Comparison of ENCODE assay signal across 17 mouse cellular contexts in genomic region chr1:183095454-183096088, GRCm38 (mm10).
DNase-seq lines count a peak whose midpoint lies in the region; ATAC-seq lines count a peak whose summit lies in the region.
"Had no signal": no experiment of that assay in that cellular context is flagged by ENCODE, and none has a peak within 500 bp of the region (broad histone marks: within the 10 kb centered on the region; RNA-seq: fewer than 3 reads in every experiment).

No protein-coding gene starts in this region.

- no peak overlapping the region for H3K4me2 ChIP-seq in embryonic facial prominence, embryonic 11.5 days (ENCODE audit: low read depth, low read length)
- H3K4me2 ChIP-seq in neural tube, embryonic 13.5 days = no peak overlapping the region
- no peak overlapping the region for H3K4me2 ChIP-seq in neural tube, embryonic 15.5 days
- H3K4me2 ChIP-seq in hindbrain, embryonic 16.5 days (ENCODE audit: low read length) = no peak overlapping the region
- H3K4me2 ChIP-seq: heart, embryonic 13.5 days; neural tube, embryonic 12.5 days had no signal

- peak; percentile 42; the same call in 1 of the 2 replicates for ATAC-seq in embryonic facial prominence, embryonic 11.5 days (replicated peaks; ENCODE audit: insufficient number of reproducible peaks, low FRiP score, low TSS enrichment, low read depth)
- peak; percentile 40; the same call in 1 of the 2 replicates for ATAC-seq in neural tube, embryonic 13.5 days (ENCODE audit: low read depth)
- ATAC-seq in neural tube, embryonic 15.5 days (ENCODE audit: low FRiP score) = no peak
- peak; percentile 40; the same call in 1 of the 2 replicates for ATAC-seq in hindbrain, embryonic 16.5 days

- no peak overlapping the region for H3K27ac ChIP-seq in embryonic facial prominence, embryonic 11.5 days (replicated peaks; ENCODE audit: low read depth, low read length)
- no peak overlapping the region for H3K27ac ChIP-seq in embryonic facial prominence, embryonic 10.5 days (replicated peaks)
- H3K27ac ChIP-seq in neural tube, embryonic 13.5 days (replicated peaks) = 0 out of 2 replicates have a peak overlapping the region, but pooled peaks have one; percentile 15
- H3K27ac ChIP-seq in neural tube, embryonic 15.5 days (replicated peaks) = no peak overlapping the region
- no peak overlapping the region for H3K27ac ChIP-seq in hindbrain, embryonic 16.5 days (ENCODE audit: low read depth, low read length)
- H3K27ac ChIP-seq: heart, embryonic 13.5 days; neural tube, embryonic 12.5 days had no signal

- no peak overlapping the region for H3K9ac ChIP-seq in embryonic facial prominence, embryonic 11.5 days (replicated peaks; ENCODE audit: low read length)
- H3K9ac ChIP-seq in neural tube, embryonic 13.5 days = no peak overlapping the region
- no peak overlapping the region for H3K9ac ChIP-seq in neural tube, embryonic 15.5 days (replicated peaks)
- no peak overlapping the region for H3K9ac ChIP-seq in hindbrain, embryonic 16.5 days (ENCODE audit: low read depth, low read length)
- H3K9ac ChIP-seq: heart, embryonic 13.5 days; neural tube, embryonic 12.5 days had no signal

- WGBS in embryonic facial prominence, embryonic 11.5 days = 62% methylated on average over 8 of the region's 8 CpGs
- 71% methylated on average over 8 of the region's 8 CpGs for WGBS in embryonic facial prominence, embryonic 10.5 days
- WGBS in neural tube, embryonic 13.5 days = 48% methylated on average over 8 of the region's 8 CpGs
- 55% methylated on average over 8 of the region's 8 CpGs for WGBS in neural tube, embryonic 15.5 days
- WGBS in hindbrain, embryonic 16.5 days = 54% methylated on average over 8 of the region's 8 CpGs

- no peaks in the 10 kb centered on the region for H3K27me3 ChIP-seq in embryonic facial prominence, embryonic 11.5 days (ENCODE audit: control insufficient read depth, insufficient read depth, low read length)
- no peaks in the 10 kb centered on the region for H3K27me3 ChIP-seq in embryonic facial prominence, embryonic 10.5 days (replicated peaks; ENCODE audit: low read depth, poor library complexity, severe bottlenecking)
- H3K27me3 ChIP-seq in neural tube, embryonic 13.5 days = no peaks in the 10 kb centered on the region
- H3K27me3 ChIP-seq in neural tube, embryonic 15.5 days (replicated peaks) = no peaks in the 10 kb centered on the region
- no peaks in the 10 kb centered on the region for H3K27me3 ChIP-seq in hindbrain, embryonic 16.5 days (replicated peaks; ENCODE audit: control insufficient read depth, insufficient read depth, low read length)
- H3K27me3 ChIP-seq: heart, embryonic 13.5 days; neural tube, embryonic 12.5 days had no signal

- H3K36me3 ChIP-seq in embryonic facial prominence, embryonic 11.5 days (replicated peaks; ENCODE audit: control insufficient read depth, insufficient read depth, low read depth, low read length) = no peaks in the 10 kb centered on the region
- peaks cover 50% of the 10 kb centered on the region for H3K36me3 ChIP-seq in embryonic facial prominence, embryonic 10.5 days (replicated peaks)
- 0 out of 2 replicates have a peak, but pooled peaks cover 3% of the 10 kb centered on the region for H3K36me3 ChIP-seq in neural tube, embryonic 13.5 days
- H3K36me3 ChIP-seq in neural tube, embryonic 15.5 days = 0 out of 2 replicates have a peak, but pooled peaks cover 2% of the 10 kb centered on the region
- H3K36me3 ChIP-seq in hindbrain, embryonic 16.5 days (ENCODE audit: control insufficient read depth, insufficient read depth, low read length) = peaks cover 3% of the 10 kb centered on the region; the same call in 1 of the 2 replicates

- peaks cover 4% of the 10 kb centered on the region; the same call in 1 of the 2 replicates for H3K4me1 ChIP-seq in embryonic facial prominence, embryonic 11.5 days (ENCODE audit: control insufficient read depth, insufficient read depth, low read length)
- peaks cover 22% of the 10 kb centered on the region for H3K4me1 ChIP-seq in embryonic facial prominence, embryonic 10.5 days
- peaks cover 12% of the 10 kb centered on the region; the same call in 1 of the 2 replicates for H3K4me1 ChIP-seq in neural tube, embryonic 13.5 days (replicated peaks)
- H3K4me1 ChIP-seq in neural tube, embryonic 15.5 days = peaks cover 6% of the 10 kb centered on the region; the same call in 1 of the 2 replicates
- H3K4me1 ChIP-seq in hindbrain, embryonic 16.5 days (ENCODE audit: control insufficient read depth, insufficient read depth, low read depth, low read length) = no peaks in the 10 kb centered on the region

- no peak overlapping the region for H3K4me3 ChIP-seq in embryonic facial prominence, embryonic 11.5 days (ENCODE audit: low read depth, low read length)
- no peak overlapping the region for H3K4me3 ChIP-seq in embryonic facial prominence, embryonic 10.5 days
- no peak overlapping the region for H3K4me3 ChIP-seq in neural tube, embryonic 13.5 days
- no peak overlapping the region for H3K4me3 ChIP-seq in neural tube, embryonic 15.5 days (replicated peaks)
- H3K4me3 ChIP-seq in hindbrain, embryonic 16.5 days (ENCODE audit: low read length) = no peak overlapping the region
- H3K4me3 ChIP-seq: heart, embryonic 13.5 days; neural tube, embryonic 12.5 days had no signal

- H3K9me3 ChIP-seq in embryonic facial prominence, embryonic 11.5 days (replicated peaks; ENCODE audit: control insufficient read depth, low read length) = no peaks in the 10 kb centered on the region
- no peaks in the 10 kb centered on the region for H3K9me3 ChIP-seq in embryonic facial prominence, embryonic 10.5 days
- no peaks in the 10 kb centered on the region for H3K9me3 ChIP-seq in neural tube, embryonic 13.5 days
- H3K9me3 ChIP-seq in neural tube, embryonic 15.5 days (replicated peaks) = no peaks in the 10 kb centered on the region
- no peaks in the 10 kb centered on the region for H3K9me3 ChIP-seq in hindbrain, embryonic 16.5 days (ENCODE audit: control insufficient read depth, low read length)
- H3K9me3 ChIP-seq: heart, embryonic 13.5 days; neural tube, embryonic 12.5 days had no signal

- no peak for DNase-seq in embryonic facial prominence, embryonic 11.5 days (ENCODE audit: low spot score)
- DNase-seq in embryonic facial prominence, embryonic 10.5 days (ENCODE audit: low spot score) = no peak
- DNase-seq in retina, postnatal 1 day = peak; percentile 13
- DNase-seq in ovary, adult 18-20 months (ENCODE audit: low spot score) = no peak
- no peak for DNase-seq in layer of hippocampus, postnatal 25 days (ENCODE audit: extremely low spot score in 1 of 2, low spot score in 1 of 2)
- DNase-seq: cerebellum, adult 11 months; gastrocnemius, postnatal 36 days; kidney, adult 18-20 months; kidney, postnatal 36 days; lung, adult 18-20 months; lung, postnatal 36 days; thymus, postnatal 36 days had no signal
